Mouse (Mus musculus) cerebellum, adult 9-10 months (tissue): ENCODE results near the gene Srsf2.

ENCODE experiments used
- DNase-seq: peaks from one replicate; pipeline ENCODE4 v3.0.0; 2022

Srsf2 gene

DNA sequence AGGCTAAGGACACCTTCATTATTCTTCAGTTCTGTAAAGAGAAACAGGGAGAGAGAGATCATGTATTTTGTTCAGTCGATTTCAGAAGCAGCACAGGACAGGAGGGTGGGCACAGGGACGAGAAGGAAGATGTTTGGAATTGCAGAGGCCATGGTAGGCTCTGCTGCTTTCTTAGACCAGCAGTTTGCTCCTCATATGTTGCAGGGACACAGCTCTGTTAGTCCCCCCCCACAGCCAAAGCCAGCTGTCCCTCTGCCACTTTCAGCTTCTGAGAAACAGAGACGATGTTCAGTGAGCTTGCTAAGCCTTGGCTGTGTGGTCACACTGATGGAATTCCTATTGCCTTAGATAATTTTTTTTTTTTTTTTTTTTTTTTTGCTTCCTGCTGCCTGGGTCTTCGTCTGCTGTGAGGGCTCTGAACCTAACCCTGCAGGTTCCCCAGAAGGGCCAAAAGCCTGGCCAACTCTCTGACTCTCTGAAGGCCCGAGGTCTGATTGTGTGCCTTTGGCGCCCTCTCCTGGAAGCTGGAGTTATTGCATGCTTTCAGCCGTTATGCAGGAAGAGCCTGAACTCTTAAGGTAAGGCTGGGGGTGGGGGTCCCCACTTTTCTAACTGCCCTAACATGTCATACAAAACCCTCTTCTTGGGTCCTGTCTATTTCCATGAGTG, 44.8 kb downstream of the Srsf2 start:
- DNase-seq, result peak; percentile 92

DNA sequence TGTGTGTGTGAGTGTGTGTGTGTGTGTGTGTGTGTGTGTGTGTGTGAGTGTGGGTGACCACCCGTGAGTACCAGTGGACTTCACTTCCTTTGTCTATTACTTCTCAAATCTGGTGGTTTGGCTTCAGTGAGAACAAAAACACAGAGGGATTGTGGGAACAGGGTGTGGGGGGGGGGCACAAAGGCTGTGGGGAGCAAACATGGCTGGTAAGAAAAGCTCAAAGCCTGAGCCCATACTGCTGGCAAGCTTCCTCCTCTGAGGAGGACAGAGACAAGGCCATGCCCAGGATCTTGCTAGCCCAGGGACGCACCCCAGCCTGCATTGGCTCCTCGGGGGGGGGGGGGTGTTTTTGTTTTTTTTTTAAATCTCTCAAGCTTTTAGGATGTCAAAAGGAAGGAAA, 45.4 kb downstream of the Srsf2 start:
- no peak for DNase-seq

DNA sequence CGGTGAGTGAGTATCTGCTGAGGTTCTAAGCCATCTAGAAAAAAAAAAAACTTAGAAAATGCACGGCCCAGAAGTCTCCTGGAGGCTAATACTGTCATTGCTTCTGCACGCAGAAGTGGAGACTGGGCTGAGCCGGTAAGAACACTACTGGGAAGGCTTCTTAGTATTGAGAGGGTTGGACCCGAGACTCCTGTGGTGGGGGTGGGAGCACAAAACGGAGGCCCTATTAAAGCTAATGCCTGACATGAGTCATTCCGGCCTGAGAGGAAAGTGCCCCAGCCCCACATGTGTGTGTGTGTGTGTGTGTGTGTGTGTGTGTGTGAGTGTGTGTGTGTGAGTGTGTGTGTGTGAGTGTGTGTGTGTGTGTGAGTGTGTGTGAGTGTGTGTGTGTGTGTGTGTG, 45.8 kb downstream of the Srsf2 start:
- no peak for DNase-seq

DNA sequence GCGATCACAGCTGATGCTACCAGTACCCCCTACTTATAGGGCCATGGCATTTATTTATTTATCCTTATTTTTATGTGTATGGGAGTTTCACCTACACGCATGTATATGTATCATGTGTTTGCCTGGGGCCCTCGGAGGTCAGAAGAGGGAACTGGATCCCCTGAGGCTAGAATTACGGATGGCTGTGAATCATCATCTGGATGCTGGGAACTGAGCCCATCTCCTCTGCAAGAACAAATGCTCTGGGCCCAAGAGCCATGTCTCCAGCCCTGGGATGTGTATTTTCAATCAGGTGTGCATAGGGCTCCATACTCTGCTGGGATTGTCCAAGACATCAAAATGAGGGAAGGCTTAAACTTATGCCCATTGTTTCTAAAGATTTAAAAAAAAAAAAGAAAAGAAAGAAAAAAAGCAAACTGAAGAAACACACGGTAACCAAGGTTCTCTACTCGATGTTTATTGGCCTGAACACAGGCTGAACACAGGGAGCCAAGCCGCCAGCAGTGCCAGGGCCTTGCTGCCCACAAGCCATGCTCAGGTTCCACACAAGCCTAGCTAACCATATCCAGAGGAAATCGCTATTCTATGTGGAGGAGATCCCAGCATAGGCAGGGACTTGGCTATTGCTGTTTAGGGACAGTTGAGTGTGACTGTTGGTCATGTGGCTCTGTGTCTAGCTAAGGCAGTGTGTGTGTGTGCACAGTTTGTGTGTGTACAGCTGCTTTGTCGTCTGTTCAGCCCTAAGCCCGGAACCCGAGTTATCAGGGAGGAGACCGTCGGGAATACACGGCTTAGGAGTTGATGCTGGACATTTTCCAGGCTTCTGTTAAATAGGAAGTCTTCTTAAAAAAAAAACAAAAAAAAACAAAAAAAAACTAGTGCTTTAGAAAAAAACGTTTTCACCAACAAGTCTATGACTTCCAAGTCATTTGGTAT, 46.5 kb downstream of the Srsf2 start:
- no peak for DNase-seq

DNA sequence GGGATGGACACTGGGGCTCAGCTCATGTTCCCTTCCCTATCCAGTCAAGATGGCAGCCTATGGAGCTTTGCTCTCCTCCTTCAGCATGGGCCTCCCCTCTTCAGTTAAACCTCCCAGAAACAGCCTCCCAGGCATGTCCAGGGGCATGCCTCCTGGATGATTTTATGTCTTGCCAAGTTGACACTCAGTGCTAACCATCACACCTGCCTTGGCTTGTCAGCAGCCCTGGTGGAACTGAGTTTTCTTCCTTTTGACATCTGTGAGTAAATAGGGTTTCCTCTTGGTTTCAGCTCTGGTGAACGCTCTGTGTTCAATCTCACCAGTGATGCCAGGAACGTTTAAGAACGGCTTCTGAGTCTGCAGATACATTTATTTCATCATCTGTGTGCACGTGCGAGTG, 50.2 kb downstream of the Srsf2 start:
- no peak for DNase-seq

DNA sequence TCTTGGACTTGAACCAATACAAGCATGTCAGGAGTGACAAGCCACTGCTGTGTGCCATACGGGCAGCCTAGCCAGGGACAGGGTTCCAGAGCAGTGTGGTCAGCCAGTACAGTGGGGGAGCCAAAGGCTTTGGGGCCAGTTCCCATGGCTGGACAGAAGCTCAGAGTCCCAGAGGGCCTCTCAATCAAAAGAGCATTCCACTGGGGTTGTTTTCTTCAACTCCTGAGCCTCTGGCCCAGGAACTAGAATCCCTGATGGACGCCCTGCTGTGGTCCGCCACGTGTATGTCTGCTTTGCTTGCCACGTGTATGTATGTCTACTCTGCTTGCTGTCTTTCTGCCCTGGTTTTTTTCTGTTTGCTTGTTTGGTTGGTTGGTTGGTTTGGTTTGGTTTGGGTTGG, 51.8 kb downstream of the Srsf2 start:
- DNase-seq, result no peak
